Mouse (Mus musculus): ENCODE results near the gene Gnaq. TPM values are rescaled to one million over a fixed set of nuclear protein-coding genes. Genes with fewer than 3 reads are reported as not detected.

Gene Gnaq
- total RNA-seq, 1 experiment, result 17.8 TPM

DNA sequence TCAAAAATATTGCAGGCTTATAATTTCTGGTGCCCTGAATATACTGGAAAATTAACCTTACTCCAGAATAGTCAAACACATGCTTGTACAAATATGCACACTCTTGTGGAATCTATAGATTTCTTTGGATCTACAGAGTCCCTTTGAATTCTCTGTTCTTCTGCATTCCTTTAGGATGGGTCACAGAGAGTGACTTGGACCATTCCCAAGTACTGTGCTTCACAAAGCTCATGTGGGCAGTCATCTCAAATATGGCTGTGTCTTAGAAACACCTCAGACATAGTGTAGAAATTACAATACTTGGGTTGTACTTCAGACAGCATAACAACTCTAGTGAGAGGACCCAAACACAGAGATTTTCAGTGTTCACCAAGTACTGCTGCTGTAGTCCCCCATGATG lies 45.2 kb upstream of the Gnaq start:
- H3K36me3 ChIP-seq (ENCODE audit: control insufficient read depth, insufficient read depth, low read length, poor library complexity, severe bottlenecking), result no peaks in the 10 kb centered on the region
- in situ Hi-C loops (cut with MboI; ENCODE audit: low sequenced_read_pairs in 2 of 2, unreplicated experiment in 2 of 2), result no loop called here
- H3K9me3 ChIP-seq (ENCODE audit: control insufficient read depth, insufficient read depth, low read depth, low read length), result peaks cover 2% of the 10 kb centered on the region; the same call in 1 of the 2 replicates
- no peak overlapping the region for H3K27ac ChIP-seq (ENCODE audit: insufficient read depth, low read depth, low read length, poor library complexity, severe bottlenecking)
- no peak overlapping the region for H3K4me3 ChIP-seq (ENCODE audit: insufficient read depth in 1 of 2, low read depth in 1 of 2, low read length in 2 of 2, poor library complexity in 1 of 2, severe bottlenecking in 1 of 2)
- no peak for DNase-seq (ENCODE audit: low read depth, low spot score)
- no peak overlapping the region for H3K9ac ChIP-seq (ENCODE audit: insufficient read depth, low read depth, low read length, poor library complexity, severe bottlenecking)
- no peak for TF ChIP-seq ZC3H11A (IDR thresholded peaks at IDR 0.05; ENCODE audit: borderline replicate concordance, low read depth, low read length)
- no peak for TF ChIP-seq MAFK (IDR thresholded peaks at IDR 0.05; ENCODE audit: insufficient read depth, low read depth, low read length)
- no peak for TF ChIP-seq HCFC1 (IDR thresholded peaks at IDR 0.05; ENCODE audit: borderline replicate concordance, insufficient read depth, low read length)
- TF ChIP-seq ZNF384 (IDR thresholded peaks at IDR 0.05; ENCODE audit: low read depth, low read length), result no peak
- no peak for TF ChIP-seq CHD2 (IDR thresholded peaks at IDR 0.05; ENCODE audit: low read depth, low read length)
- no peaks in the 10 kb centered on the region for H3K4me1 ChIP-seq (ENCODE audit: control insufficient read depth in 2 of 2, insufficient read depth in 2 of 2, low read length in 2 of 2, poor library complexity in 1 of 2)

DNA sequence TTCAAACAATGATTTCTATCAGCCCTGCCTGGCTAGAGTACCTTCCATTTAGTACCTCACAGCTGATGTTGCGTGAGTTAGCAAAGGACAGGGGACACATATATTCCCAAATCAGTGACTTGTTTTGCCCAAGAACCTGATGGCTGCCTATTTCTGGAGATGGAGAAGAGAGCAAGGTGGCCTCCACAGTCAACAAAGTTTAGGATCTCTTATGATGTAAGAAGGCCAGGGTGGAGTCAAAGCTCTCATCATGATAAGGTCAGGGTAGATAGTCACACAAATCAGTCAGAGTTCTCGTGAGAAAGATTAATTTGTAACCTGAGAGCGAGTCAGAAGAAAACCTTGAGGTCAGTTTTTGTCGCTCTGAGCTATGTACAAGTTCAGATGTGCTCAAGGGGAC lies 39.0 kb upstream of the Gnaq start:
- no peaks in the 10 kb centered on the region for H3K9me3 ChIP-seq (ENCODE audit: control insufficient read depth, insufficient read depth, low read depth, low read length)
- no peak for DNase-seq (ENCODE audit: low read depth, low spot score)
- H3K9ac ChIP-seq (ENCODE audit: insufficient read depth, low read depth, low read length, poor library complexity, severe bottlenecking), result no peak overlapping the region
- TF ChIP-seq CHD2 (IDR thresholded peaks at IDR 0.05; ENCODE audit: low read depth, low read length), result no peak
- TF ChIP-seq ZNF384 (IDR thresholded peaks at IDR 0.05; ENCODE audit: low read depth, low read length), result no peak
- no peak for TF ChIP-seq MAFK (IDR thresholded peaks at IDR 0.05; ENCODE audit: insufficient read depth, low read depth, low read length)
- H3K27ac ChIP-seq (ENCODE audit: insufficient read depth, low read depth, low read length, poor library complexity, severe bottlenecking), result no peak overlapping the region
- H3K4me1 ChIP-seq (ENCODE audit: control insufficient read depth in 2 of 2, insufficient read depth in 2 of 2, low read length in 2 of 2, poor library complexity in 1 of 2), result no peaks in the 10 kb centered on the region
- H3K36me3 ChIP-seq (ENCODE audit: control insufficient read depth, insufficient read depth, low read length, poor library complexity, severe bottlenecking), result no peaks in the 10 kb centered on the region
- no peak overlapping the region for H3K4me3 ChIP-seq (ENCODE audit: insufficient read depth in 1 of 2, low read depth in 1 of 2, low read length in 2 of 2, poor library complexity in 1 of 2, severe bottlenecking in 1 of 2)
- in situ Hi-C loops (cut with MboI; ENCODE audit: low sequenced_read_pairs in 2 of 2, unreplicated experiment in 2 of 2), result no loop called here

DNA sequence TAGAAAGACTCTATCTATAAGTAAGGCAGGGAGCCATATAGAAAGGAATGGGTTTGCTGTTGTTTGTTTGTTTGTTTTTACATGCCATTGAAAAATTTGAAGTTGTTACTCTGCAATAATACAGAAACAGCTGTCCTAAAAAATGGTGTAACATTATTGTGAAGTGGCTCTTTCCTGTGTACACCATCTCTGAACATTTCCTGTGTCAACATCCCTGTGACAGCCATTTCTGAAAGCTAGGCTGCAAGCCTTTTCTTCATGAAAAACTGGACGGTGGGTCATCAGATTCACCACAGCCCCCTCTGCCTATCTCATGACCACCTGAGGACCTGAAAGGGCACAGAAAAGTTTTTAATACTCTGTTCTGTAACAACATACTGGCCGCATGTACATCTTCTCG lies 22.7 kb upstream of the Gnaq start:
- Histone ChIP-seq H3K27ac (ENCODE audit: insufficient read depth, low read depth, low read length, poor library complexity, severe bottlenecking) (no peak overlapping the region), H3K4me1 (ENCODE audit: control insufficient read depth in 2 of 2, insufficient read depth in 2 of 2, low read length in 2 of 2, poor library complexity in 1 of 2) (no peaks in the 10 kb centered on the region), H3K4me3 (ENCODE audit: insufficient read depth in 1 of 2, low read depth in 1 of 2, low read length in 2 of 2, poor library complexity in 1 of 2, severe bottlenecking in 1 of 2) (no peak overlapping the region), H3K9ac (ENCODE audit: insufficient read depth, low read depth, low read length, poor library complexity, severe bottlenecking) (no peak overlapping the region), H3K9me3 (ENCODE audit: control insufficient read depth, insufficient read depth, low read depth, low read length) (no peaks in the 10 kb centered on the region), H3K36me3 (ENCODE audit: control insufficient read depth, insufficient read depth, low read length, poor library complexity, severe bottlenecking) (no peaks in the 10 kb centered on the region)
- TF ChIP-seq ZC3H11A (IDR thresholded peaks at IDR 0.05; ENCODE audit: borderline replicate concordance, low read depth, low read length), result no peak
- TF ChIP-seq CHD2 (IDR thresholded peaks at IDR 0.05; ENCODE audit: low read depth, low read length), result no peak
- TF ChIP-seq MAFK (IDR thresholded peaks at IDR 0.05; ENCODE audit: insufficient read depth, low read depth, low read length), result no peak
- no peak for TF ChIP-seq HCFC1 (IDR thresholded peaks at IDR 0.05; ENCODE audit: borderline replicate concordance, insufficient read depth, low read length)
- TF ChIP-seq ZNF384 (IDR thresholded peaks at IDR 0.05; ENCODE audit: low read depth, low read length), result no peak
- in situ Hi-C loops (cut with MboI; ENCODE audit: low sequenced_read_pairs in 2 of 2, unreplicated experiment in 2 of 2), result no loop called here
- DNase-seq (ENCODE audit: low read depth, low spot score), result no peak

DNA sequence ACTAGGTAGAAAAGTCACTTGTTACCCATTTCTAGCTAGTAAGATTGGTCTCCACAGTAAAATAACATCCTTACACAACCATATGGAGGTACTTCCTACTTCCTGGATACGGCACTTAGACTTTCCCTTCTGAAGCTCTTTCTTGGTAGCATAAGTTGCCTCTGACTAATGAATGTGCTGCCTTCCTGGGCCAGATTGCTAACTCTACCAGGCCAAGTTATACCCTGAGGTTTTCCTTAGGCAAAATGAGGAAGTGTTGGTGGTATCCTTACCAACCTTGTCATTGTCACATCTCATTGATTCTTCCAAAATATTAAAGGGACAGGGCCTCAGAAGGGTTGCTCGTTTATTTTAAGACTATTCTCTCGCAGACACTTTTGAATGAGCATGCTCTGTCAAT lies 22.0 kb upstream of the Gnaq start:
- Histone ChIP-seq H3K9ac (ENCODE audit: insufficient read depth, low read depth, low read length, poor library complexity, severe bottlenecking) (no peak overlapping the region), H3K4me3 (ENCODE audit: insufficient read depth in 1 of 2, low read depth in 1 of 2, low read length in 2 of 2, poor library complexity in 1 of 2, severe bottlenecking in 1 of 2) (no peak overlapping the region), H3K9me3 (ENCODE audit: control insufficient read depth, insufficient read depth, low read depth, low read length) (no peaks in the 10 kb centered on the region), H3K36me3 (ENCODE audit: control insufficient read depth, insufficient read depth, low read length, poor library complexity, severe bottlenecking) (no peaks in the 10 kb centered on the region), H3K4me1 (ENCODE audit: control insufficient read depth in 2 of 2, insufficient read depth in 2 of 2, low read length in 2 of 2, poor library complexity in 1 of 2) (no peaks in the 10 kb centered on the region), H3K27ac (ENCODE audit: insufficient read depth, low read depth, low read length, poor library complexity, severe bottlenecking) (no peak overlapping the region)
- in situ Hi-C loops (cut with MboI; ENCODE audit: low sequenced_read_pairs in 2 of 2, unreplicated experiment in 2 of 2), result no loop called here
- DNase-seq (ENCODE audit: low read depth, low spot score), result no peak
- TF ChIP-seq MAFK (IDR thresholded peaks at IDR 0.05; ENCODE audit: insufficient read depth, low read depth, low read length), result no peak
- no peak for TF ChIP-seq ZNF384 (IDR thresholded peaks at IDR 0.05; ENCODE audit: low read depth, low read length)

DNA sequence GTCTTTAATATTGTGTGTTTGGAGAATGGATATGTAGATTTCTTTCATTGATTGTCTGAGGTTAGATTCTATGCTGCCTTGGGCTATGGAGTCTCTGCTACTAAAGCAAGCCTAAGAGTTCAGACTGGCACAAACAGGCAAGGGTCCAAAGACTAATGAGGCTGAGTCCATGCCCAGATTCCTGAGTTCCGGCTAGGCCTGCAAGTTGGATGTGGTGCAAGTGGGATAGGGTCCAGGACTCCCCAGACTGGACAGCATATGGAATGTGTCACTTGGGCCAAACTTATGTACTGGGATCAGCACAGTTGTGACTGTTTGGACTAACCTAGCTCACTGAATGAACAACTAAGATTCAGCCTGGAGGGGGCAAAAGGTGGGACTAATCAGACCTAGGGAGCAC lies 19.3 kb upstream of the Gnaq start:
- Histone ChIP-seq H3K9ac (ENCODE audit: insufficient read depth, low read depth, low read length, poor library complexity, severe bottlenecking) (no peak overlapping the region), H3K9me3 (ENCODE audit: control insufficient read depth, insufficient read depth, low read depth, low read length) (no peaks in the 10 kb centered on the region), H3K4me3 (ENCODE audit: insufficient read depth in 1 of 2, low read depth in 1 of 2, low read length in 2 of 2, poor library complexity in 1 of 2, severe bottlenecking in 1 of 2) (no peak overlapping the region), H3K4me1 (ENCODE audit: control insufficient read depth in 2 of 2, insufficient read depth in 2 of 2, low read length in 2 of 2, poor library complexity in 1 of 2) (no peaks in the 10 kb centered on the region), H3K36me3 (ENCODE audit: control insufficient read depth, insufficient read depth, low read length, poor library complexity, severe bottlenecking) (no peaks in the 10 kb centered on the region), H3K27ac (ENCODE audit: insufficient read depth, low read depth, low read length, poor library complexity, severe bottlenecking) (no peak overlapping the region)
- in situ Hi-C loops (cut with MboI; ENCODE audit: low sequenced_read_pairs in 2 of 2, unreplicated experiment in 2 of 2), result no loop called here
- TF ChIP-seq HCFC1 (IDR thresholded peaks at IDR 0.05; ENCODE audit: borderline replicate concordance, insufficient read depth, low read length) (no peak), ZC3H11A (IDR thresholded peaks at IDR 0.05; ENCODE audit: borderline replicate concordance, low read depth, low read length) (no peak), MAFK (IDR thresholded peaks at IDR 0.05; ENCODE audit: insufficient read depth, low read depth, low read length) (no peak), ZNF384 (IDR thresholded peaks at IDR 0.05; ENCODE audit: low read depth, low read length) (no peak), CHD2 (IDR thresholded peaks at IDR 0.05; ENCODE audit: low read depth, low read length) (no peak)
- no peak for DNase-seq (ENCODE audit: low read depth, low spot score)

Data from ES-E14 (cell line).